Comparison of ENCODE assay signal across 15 mouse cellular contexts in genomic region chr12:9979113-9979507, GRCm38 (mm10).
DNase-seq lines count a peak whose midpoint lies in the region; ATAC-seq and TF ChIP-seq lines count a peak whose summit lies in the region.
"Had no signal": no experiment of that assay in that cellular context is flagged by ENCODE, and none has a peak within 500 bp of the region (broad histone marks: within the 10 kb centered on the region; RNA-seq: fewer than 3 reads in every experiment).

No protein-coding gene starts in this region.

- no peaks in the 10 kb centered on the region for H3K27me3 ChIP-seq in heart, adult 2 months (ENCODE audit: control insufficient read depth, insufficient read depth, low read length)
- H3K27me3 ChIP-seq in lung, embryonic 15.5 days, result no peaks in the 10 kb centered on the region
- no peaks in the 10 kb centered on the region for H3K27me3 ChIP-seq in lung, embryonic 16.5 days (ENCODE audit: control insufficient read depth, insufficient read depth, low read depth, low read length)
- H3K27me3 ChIP-seq: hindbrain, embryonic 15.5 days; neural tube, embryonic 12.5 days had no signal

- no peak for TF ChIP-seq POLR2A in heart, adult 2 months (IDR thresholded peaks at IDR 0.05; ENCODE audit: insufficient read depth, low read depth, low read length)

- H3K9me3 ChIP-seq in lung, embryonic 15.5 days, result no peaks in the 10 kb centered on the region
- H3K9me3 ChIP-seq in lung, embryonic 16.5 days (ENCODE audit: control insufficient read depth, low read length), result no peaks in the 10 kb centered on the region
- H3K9me3 ChIP-seq: hindbrain, embryonic 15.5 days; neural tube, embryonic 12.5 days had no signal

- H3K9ac ChIP-seq in heart, adult 2 months (ENCODE audit: low read depth, low read length), result no peak overlapping the region
- H3K9ac ChIP-seq in lung, embryonic 15.5 days, result no peak overlapping the region
- H3K9ac ChIP-seq in lung, embryonic 16.5 days (ENCODE audit: low read length), result no peak overlapping the region
- H3K9ac ChIP-seq: hindbrain, embryonic 15.5 days; neural tube, embryonic 12.5 days had no signal

- H3K4me3 ChIP-seq in heart, adult 2 months, result no peak overlapping the region
- H3K4me3 ChIP-seq in lung, embryonic 15.5 days, result no peak overlapping the region
- H3K4me3 ChIP-seq in lung, embryonic 16.5 days (ENCODE audit: low read length), result no peak overlapping the region
- H3K4me3 ChIP-seq: erythroblast, embryonic 14.5 days; hindbrain, embryonic 15.5 days; neural tube, embryonic 12.5 days had no signal

- H3K36me3 ChIP-seq in heart, adult 2 months (ENCODE audit: control insufficient read depth, insufficient read depth, low read length), result no peaks in the 10 kb centered on the region; the same call in 1 of the 2 replicates
- no peaks in the 10 kb centered on the region for H3K36me3 ChIP-seq in lung, embryonic 15.5 days
- H3K36me3 ChIP-seq in lung, embryonic 16.5 days (ENCODE audit: control insufficient read depth, insufficient read depth, low read length), result no peaks in the 10 kb centered on the region
- H3K36me3 ChIP-seq: hindbrain, embryonic 15.5 days; neural tube, embryonic 12.5 days had no signal

- 16% methylated on average over 1 of the region's 1 CpGs for WGBS in heart, adult 2 months
- 20% methylated on average over 1 of the region's 1 CpGs for WGBS in lung, embryonic 15.5 days
- 19% methylated on average over 1 of the region's 1 CpGs for WGBS in lung, embryonic 16.5 days

- peaks cover 4% of the 10 kb centered on the region for H3K4me1 ChIP-seq in heart, adult 2 months (ENCODE audit: control insufficient read depth, insufficient read depth, low read length)
- H3K4me1 ChIP-seq in lung, embryonic 15.5 days, result peaks cover 13% of the 10 kb centered on the region
- H3K4me1 ChIP-seq in lung, embryonic 16.5 days (replicated peaks; ENCODE audit: control insufficient read depth, insufficient read depth, low read length), result peaks cover 10% of the 10 kb centered on the region
- H3K4me1 ChIP-seq: hindbrain, embryonic 15.5 days; neural tube, embryonic 12.5 days had no signal

- ATAC-seq in lung, embryonic 15.5 days (ENCODE audit: borderline replicate concordance, extremely low read depth, low FRiP score, low TSS enrichment), result peak; percentile 42; the same call in 1 of the 2 replicates
- peak; percentile 84 for ATAC-seq in lung, embryonic 16.5 days (ENCODE audit: low read depth)
- ATAC-seq: CD4-positive, CD25-positive, alpha-beta regulatory T cell, adult 4 months had no signal

- H3K4me2 ChIP-seq in lung, embryonic 15.5 days, result no peak overlapping the region
- H3K4me2 ChIP-seq in lung, embryonic 16.5 days (ENCODE audit: low read depth, low read length), result no peak overlapping the region
- H3K4me2 ChIP-seq: hindbrain, embryonic 15.5 days; neural tube, embryonic 12.5 days had no signal

- H3K27ac ChIP-seq in heart, adult 2 months, result no peak overlapping the region
- peak overlapping the region; percentile 57 for H3K27ac ChIP-seq in lung, embryonic 15.5 days
- H3K27ac ChIP-seq in lung, embryonic 16.5 days (ENCODE audit: low read length), result peak overlapping the region; percentile 52
- H3K27ac ChIP-seq: hindbrain, embryonic 15.5 days; neural tube, embryonic 12.5 days had no signal

- no peaks in the 10 kb centered on the region for H3K79me2 ChIP-seq in heart, adult 2 months (replicated peaks; ENCODE audit: control insufficient read depth, insufficient read depth, low read length)

- TF ChIP-seq EP300 in heart, adult 2 months (IDR thresholded peaks at IDR 0.05; ENCODE audit: insufficient read depth, low read depth, low read length), result no peak

- TF ChIP-seq CTCF in heart, adult 2 months (IDR thresholded peaks at IDR 0.05), result no peak

- intact Hi-C loops in heart, adult 2 months (cut with DNase I), result no loop called here

- peak; percentile 19 for DNase-seq in heart, adult 8-10 months (ENCODE audit: low spot score)
- DNase-seq in heart, adult 2 months, result no peak
- no peak for DNase-seq in lung, postnatal 4 days
- no peak for DNase-seq in ovary, postnatal 14 days (ENCODE audit: low spot score)
- no peak for DNase-seq in neural tube, embryonic 10.5 days (ENCODE audit: extremely low spot score, low spot score)
- DNase-seq: cerebellum, adult 18-20 months; heart, adult 11 months; kidney, adult 11 months; kidney, postnatal 4 days had no signal
